Mouse (Mus musculus) olfactory bulb, adult 2 months (tissue): ENCODE data around the gene Slc30a4.

Source experiments
- CTCF ChIP-seq: fragments of 200-500 bp; IDR thresholded peaks from 2 replicates; pipeline ENCODE4 v1.5.1; 2012; ENCODE audit warnings: low read depth, mild to moderate bottlenecking, low read length, moderate library complexity; ENCODE audit not compliant: insufficient read depth
- POLR2A ChIP-seq: fragments of 200-500 bp; IDR thresholded peaks from 2 replicates; pipeline ENCODE4 v1.6.1; 2012; ENCODE audit warnings: mild to moderate bottlenecking, low read depth, low read length, moderate library complexity; ENCODE audit not compliant: insufficient read depth

DNA sequence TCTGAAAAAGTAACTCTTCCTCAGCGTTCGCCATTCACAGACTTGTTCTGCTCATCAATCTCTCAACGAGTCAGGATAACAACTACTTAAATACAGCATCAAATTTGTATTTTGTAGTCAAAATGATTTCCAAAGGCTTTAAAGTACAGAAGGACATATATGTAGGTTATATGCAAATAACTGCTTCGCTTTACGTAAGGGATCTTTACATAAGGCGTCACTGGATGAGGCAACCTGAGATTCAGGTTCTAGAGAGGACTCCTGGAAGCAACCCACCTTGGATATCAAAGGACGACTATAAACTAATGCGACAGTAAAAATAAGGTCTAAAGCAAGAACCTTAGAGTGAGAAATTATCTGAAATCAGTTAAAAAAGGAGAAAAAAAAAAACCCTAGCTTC, 1.5 kb downstream of the Slc30a4 start:
- TF ChIP-seq CTCF (no peak), POLR2A (no peak)
